Mouse (Mus musculus) forebrain, embryonic 14.5 days (tissue): ENCODE measurements around the gene Sema7a. TPM values are rescaled to one million over a fixed set of nuclear protein-coding genes. Genes with fewer than 3 reads are reported as not detected.

Source experiments
- ATAC-seq: fragments of 200-750 bp; cut with Nextera tagmentation; 2 replicates; pipeline ENCODE4 v1.8.0; 2017; ENCODE audit warnings: mild to moderate bottlenecking, moderate library complexity
- DNase-seq: peaks from one replicate; pipeline ENCODE4 v3.0.0-alpha.2; 2015; ENCODE audit warnings: low spot score
- H3K27ac ChIP-seq: fragments of 300-500 bp; sonication (generic); 2 replicates; pipeline ENCODE4 v1.5.1; 2014; ENCODE audit warnings: low read depth, mild to moderate bottlenecking, control low read depth, low read length, moderate library complexity
- H3K27me3 ChIP-seq: fragments of 300-500 bp; sonication (generic); replicated peaks from 2 replicates; pipeline ENCODE4 v1.6.1; 2014; ENCODE audit warnings: low read length, control low read depth, mixed read lengths; ENCODE audit not compliant: control insufficient read depth, insufficient read depth
- H3K36me3 ChIP-seq: fragments of 300-500 bp; sonication (generic); 2 replicates; pipeline ENCODE4 v1.6.1; 2014; ENCODE audit warnings: low read length, control low read depth; ENCODE audit not compliant: control insufficient read depth, insufficient read depth
- H3K4me1 ChIP-seq: fragments of 300-500 bp; sonication (generic); 2 replicates; pipeline ENCODE4 v1.6.1; 2014; ENCODE audit warnings: antibody characterized with exemption, low read length, control low read depth; ENCODE audit not compliant: control insufficient read depth, insufficient read depth
- H3K4me2 ChIP-seq: fragments of 300-500 bp; sonication (generic); 2 replicates; pipeline ENCODE4 v1.6.1; 2014; ENCODE audit warnings: mild to moderate bottlenecking, control low read depth, low read length
- H3K4me3 ChIP-seq: fragments of 300-500 bp; sonication (generic); 2 replicates; pipeline ENCODE4 v1.5.1; 2014; ENCODE audit warnings: low read depth, low read length, control low read depth
- H3K9ac ChIP-seq: fragments of 300-500 bp; sonication (generic); 2 replicates; pipeline ENCODE4 v1.6.1; 2014; ENCODE audit warnings: mild to moderate bottlenecking, low read length, control low read depth, moderate library complexity
- H3K9me3 ChIP-seq: fragments of 300-500 bp; sonication (generic); replicated peaks from 2 replicates; pipeline ENCODE4 v1.6.1; 2016; ENCODE audit warnings: low read length, control low read depth, mixed read lengths; ENCODE audit not compliant: control insufficient read depth
- WGBS: fragments of 180-500 bp; shearing (Covaris S2); extraction: QIAGEN DNeasy Blood & Tissue Kit; methylation state at CpG from one replicate; pipeline ENCODE4 v1.1.7; 2014; 5-methylcytosine and 5-hydroxymethylcytosine counted together
- polyA plus RNA-seq: library from polyadenylated mRNA; unstranded; fragments of >200 nt; fragmentation: Nextera tagmentation; extraction: Ambion mirVana; gene quantifications from 2 replicates; pipeline ENCODE4 v1.2.1, GENCODE M21; 2014

Gene Sema7a
- polyA plus RNA-seq, 1 experiment from 2014 or later, result 3.6 TPM

DNA sequence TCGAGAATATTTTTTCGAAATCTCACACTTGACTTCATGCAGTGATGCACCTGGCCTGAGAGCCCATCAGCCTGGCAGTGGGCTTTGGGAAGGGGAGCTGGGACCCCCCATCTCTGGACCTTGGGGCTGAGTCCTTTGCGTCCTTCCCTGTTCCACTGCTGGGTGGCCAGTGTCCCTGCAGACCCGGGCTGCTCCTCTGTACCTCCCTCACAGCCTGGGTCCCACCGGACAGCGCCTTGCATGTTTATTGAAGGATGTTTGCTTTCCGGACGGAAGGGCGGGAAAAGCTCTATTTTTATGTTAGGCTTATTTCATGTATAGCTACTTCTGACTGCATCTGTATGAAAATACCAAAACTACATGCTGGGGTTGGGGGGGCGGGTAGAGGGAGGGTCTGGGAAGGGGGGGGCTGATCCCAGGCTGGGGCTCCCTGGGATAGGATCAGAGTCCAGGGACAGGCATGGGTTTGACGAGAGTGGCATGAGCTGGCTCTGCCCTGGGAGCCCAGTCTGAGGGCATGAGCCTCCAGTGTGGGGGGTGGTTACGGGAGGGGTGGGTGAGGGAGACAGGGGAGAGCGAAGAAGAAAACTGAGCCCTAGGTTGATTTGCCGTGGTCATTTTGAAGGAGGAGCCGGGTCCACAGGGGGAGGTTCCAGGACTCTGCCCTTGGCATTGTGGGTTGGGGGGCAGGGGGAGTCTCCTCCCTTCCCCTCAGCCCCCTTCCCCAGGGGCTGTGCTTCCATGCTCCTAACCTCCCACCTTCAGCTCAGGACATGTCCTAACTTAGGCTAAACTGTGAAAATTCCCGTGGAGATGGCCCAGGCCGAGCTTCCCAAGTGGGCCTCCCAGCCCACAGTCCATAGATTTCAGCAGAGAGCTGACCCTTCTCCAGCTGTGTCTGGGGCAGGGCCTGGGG is 22.2 kb downstream of the Sema7a start:
- Histone ChIP-seq H3K4me2 (no peak overlapping the region), H3K36me3 (peaks cover 42% of the 10 kb centered on the region), H3K27ac (no peak overlapping the region), H3K9ac (no peak overlapping the region), H3K4me1 (no peaks in the 10 kb centered on the region), H3K4me3 (no peak overlapping the region), H3K27me3 (no peaks in the 10 kb centered on the region), H3K9me3 (no peaks in the 10 kb centered on the region)
- no peak for DNase-seq
- ATAC-seq, result no peak
- 76% methylated on average over 17 of the region's 17 CpGs for WGBS

- H3K9ac ChIP-seq, result no peak overlapping the region
- ATAC-seq, result no peak
- H3K4me2 ChIP-seq, result no peak overlapping the region
- H3K4me1 ChIP-seq, result no peaks in the 10 kb centered on the region
- peaks cover 29% of the 10 kb centered on the region for H3K36me3 ChIP-seq
- H3K4me3 ChIP-seq, result no peak overlapping the region
- DNase-seq, result no peak
- no peaks in the 10 kb centered on the region for H3K9me3 ChIP-seq
- H3K27me3 ChIP-seq, result no peaks in the 10 kb centered on the region
- no peak overlapping the region for H3K27ac ChIP-seq
- 94% methylated on average over 4 of the region's 4 CpGs for WGBS
Observed at GRCm38 (mm10) chr9:57963249-57963997, 23.5 kb downstream of the Sema7a start.

DNA sequence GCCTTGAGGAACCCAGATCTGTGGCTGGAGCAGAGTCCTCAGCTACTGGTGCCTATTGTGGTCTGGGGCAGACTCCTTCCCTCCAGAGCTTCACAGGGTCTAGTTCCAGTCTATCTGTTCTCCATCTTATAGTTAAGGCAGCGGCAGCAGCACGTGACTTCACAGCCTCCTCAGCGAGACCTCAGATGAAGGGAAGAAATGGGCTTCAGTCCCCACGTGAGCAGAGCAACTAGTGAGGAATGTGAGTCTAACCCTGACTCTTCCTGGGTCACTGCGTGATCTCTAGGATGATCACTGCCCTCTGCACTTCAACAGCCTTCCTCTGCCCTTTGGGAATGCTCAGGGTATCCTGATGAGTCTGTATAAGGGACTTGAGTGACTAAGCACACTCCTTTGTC is 24.1 kb downstream of the Sema7a start:
- DNase-seq, result no peak
- Histone ChIP-seq H3K4me2 (no peak overlapping the region), H3K9me3 (no peaks in the 10 kb centered on the region), H3K27ac (no peak overlapping the region), H3K4me1 (no peaks in the 10 kb centered on the region), H3K36me3 (peaks cover 27% of the 10 kb centered on the region), H3K9ac (no peak overlapping the region), H3K27me3 (no peaks in the 10 kb centered on the region), H3K4me3 (no peak overlapping the region)
- ATAC-seq, result no peak
- WGBS, result 78% methylated on average over 5 of the region's 5 CpGs

GRCm38 (mm10) chr9:57964528-57965250 is 24.8 kb downstream of the Sema7a start:
- no peak overlapping the region for H3K4me2 ChIP-seq
- no peaks in the 10 kb centered on the region for H3K27me3 ChIP-seq
- H3K4me1 ChIP-seq, result no peaks in the 10 kb centered on the region
- peaks cover 24% of the 10 kb centered on the region for H3K36me3 ChIP-seq
- DNase-seq (no peak), ATAC-seq (no peak)
- no peak overlapping the region for H3K4me3 ChIP-seq
- H3K27ac ChIP-seq, result no peak overlapping the region
- H3K9me3 ChIP-seq, result no peaks in the 10 kb centered on the region
- 73% methylated on average over 6 of the region's 6 CpGs for WGBS
- H3K9ac ChIP-seq, result no peak overlapping the region

GRCm38 (mm10) chr9:57965281-57966185 is 25.6 kb downstream of the Sema7a start:
- H3K4me2 ChIP-seq, result no peak overlapping the region
- no peaks in the 10 kb centered on the region for H3K9me3 ChIP-seq
- WGBS, result 72% methylated on average over 12 of the region's 12 CpGs
- DNase-seq (no peak), ATAC-seq (no peak)
- no peaks in the 10 kb centered on the region for H3K4me1 ChIP-seq
- no peak overlapping the region for H3K27ac ChIP-seq
- no peak overlapping the region for H3K4me3 ChIP-seq
- no peaks in the 10 kb centered on the region for H3K27me3 ChIP-seq
- no peak overlapping the region for H3K9ac ChIP-seq
- H3K36me3 ChIP-seq, result peaks cover 16% of the 10 kb centered on the region

DNA sequence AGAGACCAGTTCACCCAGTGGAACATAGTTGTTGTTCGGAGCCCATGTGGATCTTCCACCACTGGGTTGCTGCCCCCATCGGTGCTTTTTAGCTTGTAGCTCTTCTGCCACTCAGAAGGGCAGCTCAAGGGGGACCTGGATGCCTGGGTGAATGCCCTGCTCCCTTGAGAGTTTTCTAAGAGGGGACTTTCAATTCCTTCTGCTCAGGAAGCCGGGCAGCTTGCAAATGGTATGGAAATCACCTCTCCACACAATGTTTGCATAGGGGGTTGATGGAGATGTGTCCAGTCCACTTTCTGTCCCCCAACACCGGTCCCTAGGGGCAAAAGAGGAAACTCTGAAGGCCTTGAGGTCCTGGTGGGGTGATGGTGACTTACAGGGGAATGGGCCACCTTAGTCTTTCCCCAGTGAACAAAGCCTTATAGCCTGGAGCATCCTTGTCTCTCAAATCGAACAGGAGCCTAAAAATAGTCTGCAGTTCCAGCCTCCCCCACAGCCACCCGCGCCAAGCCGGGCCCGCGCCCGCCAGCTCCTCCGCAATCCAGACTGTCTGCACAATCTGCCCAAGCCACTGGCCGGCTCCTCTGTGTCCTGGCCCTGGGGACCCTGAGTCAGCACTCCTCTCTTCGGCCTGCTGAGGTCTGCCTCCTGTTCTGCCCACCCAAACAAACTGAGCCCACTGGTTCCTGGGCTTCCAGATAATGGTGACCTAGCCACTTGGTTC is 27.5 kb downstream of the Sema7a start:
- Histone ChIP-seq H3K4me3 (no peak overlapping the region), H3K4me2 (no peak overlapping the region), H3K36me3 (no peaks in the 10 kb centered on the region), H3K4me1 (no peaks in the 10 kb centered on the region), H3K9ac (no peak overlapping the region), H3K27ac (no peak overlapping the region), H3K27me3 (no peaks in the 10 kb centered on the region), H3K9me3 (no peaks in the 10 kb centered on the region)
- 79% methylated on average over 14 of the region's 14 CpGs for WGBS
- ATAC-seq (no peak), DNase-seq (no peak)

- H3K27ac ChIP-seq, result no peak overlapping the region
- DNase-seq (no peak), ATAC-seq (no peak)
- H3K36me3 ChIP-seq, result no peaks in the 10 kb centered on the region
- no peak overlapping the region for H3K9ac ChIP-seq
- H3K4me2 ChIP-seq, result no peak overlapping the region
- no peaks in the 10 kb centered on the region for H3K27me3 ChIP-seq
- WGBS, result 85% methylated on average over 9 of the region's 9 CpGs
- no peaks in the 10 kb centered on the region for H3K9me3 ChIP-seq
- H3K4me1 ChIP-seq, result no peaks in the 10 kb centered on the region
- no peak overlapping the region for H3K4me3 ChIP-seq
Observed at GRCm38 (mm10) chr9:57968166-57968771, 28.4 kb downstream of the Sema7a start.
